Mouse (Mus musculus): ENCODE results near the gene Gm9918. TPM values are rescaled to one million over a fixed set of nuclear protein-coding genes. Genes with fewer than 3 reads are reported as not detected.

Gm9918 gene
- total RNA-seq, 2 experiments from 2014 or later, result not detected

DNA sequence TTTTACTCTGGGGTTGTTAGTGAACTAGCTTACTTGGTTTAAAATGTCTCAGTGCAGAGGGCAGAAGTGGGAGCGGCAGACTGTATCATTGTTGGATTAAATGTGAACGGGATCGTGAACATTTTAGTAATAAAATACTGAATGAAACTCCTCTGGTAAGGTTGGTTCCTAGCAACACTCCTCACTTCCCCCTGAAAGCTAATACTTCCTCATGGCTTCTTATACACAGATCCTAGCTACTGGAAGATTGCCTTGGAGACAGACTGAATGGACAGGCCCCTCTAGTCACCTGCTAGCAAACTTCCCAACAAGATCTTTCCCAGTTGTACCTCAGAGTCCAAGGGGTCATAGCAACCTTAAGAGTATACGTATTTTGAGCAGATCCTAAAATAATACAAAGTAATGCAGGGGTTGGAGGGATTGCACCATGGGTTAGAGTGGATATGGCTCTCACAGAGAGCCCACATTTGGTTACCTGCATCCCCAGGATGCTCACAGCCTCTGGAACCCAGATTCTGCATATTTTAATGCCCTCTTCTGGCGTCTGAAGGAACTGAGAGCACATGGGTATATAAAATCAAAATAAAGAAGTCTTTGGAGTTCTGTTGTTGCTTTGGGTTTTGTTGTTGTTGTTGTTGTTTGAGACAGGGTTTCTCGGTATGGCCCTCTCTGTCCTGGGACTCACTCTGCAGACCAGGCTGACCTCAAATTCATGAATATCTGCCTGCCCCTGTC is 3.8 kb downstream of the Gm9918 start:
- no peak for DNase-seq (ENCODE audit: low spot score in 2 of 2)

DNA sequence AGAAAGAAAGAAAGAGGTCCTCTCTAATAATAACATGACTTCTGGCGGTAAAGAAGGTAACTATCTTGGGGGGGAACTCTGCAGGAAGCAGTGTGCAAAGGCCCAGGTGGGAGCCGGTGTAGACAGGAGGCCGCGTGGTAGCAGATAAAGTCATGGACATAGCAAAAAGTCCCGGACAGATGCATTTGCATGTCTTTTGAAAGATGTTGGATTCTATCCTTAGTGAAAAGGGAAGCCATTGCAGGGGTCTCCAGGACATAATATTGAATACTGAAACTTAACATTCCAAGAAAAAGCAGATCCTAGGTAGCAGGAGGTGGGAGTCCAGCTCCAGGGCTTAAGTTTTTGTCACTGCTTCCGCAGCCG is 8.3 kb downstream of the Gm9918 start:
- DNase-seq (ENCODE audit: low spot score in 2 of 2), result no peak

DNA sequence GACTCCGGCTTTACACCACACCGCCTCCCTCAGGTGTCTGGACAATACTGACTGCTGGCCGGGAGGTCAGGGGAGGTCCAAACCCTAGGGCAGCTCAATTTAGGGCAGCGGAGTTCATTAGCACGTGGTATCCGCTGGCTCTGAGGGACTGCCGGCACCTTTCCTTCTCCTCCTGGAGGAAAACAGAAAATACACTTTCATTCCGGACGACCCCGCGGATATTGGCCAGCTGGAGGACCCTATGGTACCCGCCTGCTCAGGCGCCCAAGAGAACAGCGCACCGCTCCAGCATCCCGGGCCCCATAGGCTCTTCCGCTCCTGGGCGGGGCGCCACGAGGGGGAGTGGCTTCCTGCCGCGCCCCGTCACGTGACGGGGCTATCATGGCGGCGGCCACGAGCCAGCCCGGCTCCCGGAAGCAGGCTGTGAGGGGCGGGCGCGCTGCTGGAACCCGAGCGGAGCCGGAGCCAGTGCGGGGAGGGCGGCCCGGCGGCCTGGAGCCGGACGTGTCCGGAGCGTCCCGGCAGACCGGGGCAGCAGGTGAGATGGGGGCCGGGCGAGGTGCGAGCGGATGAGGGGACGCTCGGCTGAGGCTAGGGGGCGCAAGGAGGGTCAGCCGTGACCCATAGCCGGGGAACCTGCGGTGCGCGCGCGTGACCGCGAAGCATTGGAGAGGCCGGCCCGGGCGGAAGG is 8.9 kb downstream of the Gm9918 start, which contains the start of gene Mfsd5:
TSS of gene Mfsd5 (plus strand) at position 363 of the 691 bp plus-strand sequence.
- DNase-seq (ENCODE audit: low spot score in 2 of 2), result peak; percentile 84 to 91

- DNase-seq (ENCODE audit: low spot score in 2 of 2), result no peak
Observed at GRCm38 (mm10) chr15:102279783-102280520, 9.6 kb downstream of the Gm9918 start.

- DNase-seq (ENCODE audit: low spot score in 2 of 2), result no peak
Observed at GRCm38 (mm10) chr15:102280623-102281022, 10.3 kb downstream of the Gm9918 start.

- DNase-seq (ENCODE audit: low spot score in 2 of 2), result no peak
Observed at GRCm38 (mm10) chr15:102282463-102283292, 12.3 kb downstream of the Gm9918 start.

GRCm38 (mm10) chr15:102283648-102284047 is 13.3 kb downstream of the Gm9918 start:
- DNase-seq (ENCODE audit: low spot score in 2 of 2), result no peak

- DNase-seq (ENCODE audit: low spot score in 2 of 2), result no peak
Observed at GRCm38 (mm10) chr15:102287395-102287794, 17.0 kb downstream of the Gm9918 start.

DNA sequence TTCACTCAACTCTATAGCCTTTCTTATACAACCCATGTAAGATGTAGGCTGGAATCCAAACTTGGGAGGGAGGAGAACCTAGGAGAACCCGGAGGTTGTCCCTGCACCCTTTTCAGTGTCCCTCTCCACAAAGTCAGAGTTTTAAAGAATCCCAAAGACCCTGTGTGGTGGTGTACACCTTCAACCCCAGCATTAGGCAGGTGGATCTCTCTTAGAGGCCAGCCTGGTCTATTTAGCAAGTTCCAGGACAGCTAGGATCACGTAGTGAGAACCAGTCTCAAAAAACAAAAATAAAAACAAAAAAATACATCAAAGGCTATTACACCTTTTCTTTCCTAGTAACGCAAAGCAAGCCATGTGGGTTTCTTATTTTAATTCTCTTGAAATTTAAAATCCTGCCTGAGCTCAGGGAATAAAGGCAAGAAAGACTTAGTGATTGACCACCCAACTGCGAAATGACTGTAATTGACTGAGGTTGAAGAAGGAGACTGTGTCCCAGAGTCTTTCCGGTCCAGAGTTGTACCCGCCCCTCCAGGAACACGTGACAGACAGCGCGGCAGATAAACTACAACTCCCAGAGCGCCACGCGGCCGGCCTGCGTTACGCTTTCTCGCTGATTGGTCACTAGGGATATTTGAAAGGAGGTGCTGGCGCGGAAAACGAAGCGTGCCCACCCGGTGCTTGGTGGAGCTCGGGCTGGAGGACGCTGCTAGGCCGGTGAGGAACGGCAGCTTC is 25.4 kb downstream of the Gm9918 start, which contains the start of gene Espl1:
TSS of gene Espl1 (plus strand) at position 634 of the 735 bp plus-strand sequence.
- DNase-seq (ENCODE audit: low spot score in 2 of 2), result peak; percentile 95

GRCm38 (mm10) chr15:102296368-102297006 is 26.1 kb downstream of the Gm9918 start:
- no peak for DNase-seq (ENCODE audit: low spot score in 2 of 2)

DNA sequence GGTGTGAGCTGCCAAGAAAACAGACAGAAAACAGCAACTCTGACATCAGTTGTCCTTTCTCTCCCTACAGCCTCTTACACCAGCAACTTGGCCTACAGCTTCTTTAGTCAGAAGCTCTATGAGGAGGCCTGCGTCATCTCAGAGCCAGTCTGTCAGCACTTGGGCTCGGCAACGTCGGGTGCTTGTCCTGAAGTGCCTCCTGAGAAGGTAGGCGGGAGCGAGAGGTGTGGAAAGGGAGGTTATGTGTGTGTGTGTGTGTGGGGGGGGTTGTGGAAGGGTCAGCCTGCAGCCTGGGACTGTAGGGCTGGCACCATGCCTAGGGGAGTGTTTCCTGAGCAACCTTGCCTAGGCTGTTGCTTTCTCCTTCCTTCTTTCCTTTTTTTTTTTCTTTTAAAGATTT is 32.2 kb downstream of the Gm9918 start:
- DNase-seq (ENCODE audit: low spot score in 2 of 2), result no peak

GRCm38 (mm10) chr15:102308717-102309116 is 38.4 kb downstream of the Gm9918 start:
- DNase-seq (ENCODE audit: low spot score in 2 of 2), result no peak

- DNase-seq (ENCODE audit: low spot score in 2 of 2), result no peak
Observed at GRCm38 (mm10) chr15:102310074-102310845, 39.9 kb downstream of the Gm9918 start.

DNA sequence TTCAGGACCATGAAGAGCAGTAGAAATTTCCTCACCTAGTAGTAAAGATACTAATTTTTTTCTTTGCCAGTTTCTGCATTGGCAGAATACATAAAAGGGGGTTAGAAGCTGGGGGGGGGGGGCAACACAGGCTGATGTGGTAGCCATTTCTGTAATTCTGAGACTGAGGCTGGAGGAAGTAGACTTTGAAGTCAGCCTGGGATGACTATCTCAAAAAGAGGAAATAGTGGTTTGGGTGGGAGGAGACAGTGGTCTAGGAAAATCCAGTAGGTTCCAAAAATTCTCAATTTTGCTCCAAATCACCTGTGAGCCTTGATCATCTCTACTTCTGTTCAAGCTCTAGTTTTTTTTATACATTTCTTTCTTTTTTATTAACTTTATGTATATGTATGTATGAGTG is 41.1 kb downstream of the Gm9918 start:
- DNase-seq (ENCODE audit: low spot score in 2 of 2), result no peak

DNA sequence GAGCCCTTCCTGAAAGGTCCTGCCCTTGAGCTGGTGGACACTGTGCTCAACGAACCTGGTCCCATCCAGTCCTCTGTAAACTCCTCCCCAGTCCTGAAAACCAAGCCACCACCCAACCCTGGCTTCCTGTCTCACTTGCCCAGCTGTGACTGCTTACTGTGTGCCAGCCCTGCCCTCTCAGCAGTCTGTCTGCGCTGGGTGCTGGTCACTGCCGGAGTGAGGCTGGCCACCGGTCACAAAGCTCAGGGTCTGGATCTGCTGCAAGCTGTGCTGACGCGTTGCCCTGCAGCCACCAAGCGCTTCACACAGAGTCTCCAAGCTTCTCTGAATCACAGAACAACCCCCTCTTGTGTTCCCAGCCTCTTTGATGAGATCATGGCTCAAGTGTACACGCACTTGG is 44.9 kb downstream of the Gm9918 start:
- peak in 1 of 2 experiments; percentile 34 for DNase-seq (ENCODE audit: low spot score in 2 of 2)

- peak; percentile 66 to 72 for DNase-seq (ENCODE audit: low spot score in 2 of 2)
Observed at GRCm38 (mm10) chr15:102316263-102316662, 45.9 kb downstream of the Gm9918 start.

Data from layer of hippocampus, postnatal 10 days (tissue).